Mouse (Mus musculus): ENCODE results near the gene Gm8265. TPM values are rescaled to one million over a fixed set of nuclear protein-coding genes. Genes with fewer than 3 reads are reported as not detected.

The Gm8265 gene
- polyA plus RNA-seq (2014; fragmentation: Illumina TruSeq; extraction: RNeasy Lipid Tissue Mini Kit (QIAGEN cat#74804); ENCODE audit: low read depth, low replicate concordance) = not detected

DNA sequence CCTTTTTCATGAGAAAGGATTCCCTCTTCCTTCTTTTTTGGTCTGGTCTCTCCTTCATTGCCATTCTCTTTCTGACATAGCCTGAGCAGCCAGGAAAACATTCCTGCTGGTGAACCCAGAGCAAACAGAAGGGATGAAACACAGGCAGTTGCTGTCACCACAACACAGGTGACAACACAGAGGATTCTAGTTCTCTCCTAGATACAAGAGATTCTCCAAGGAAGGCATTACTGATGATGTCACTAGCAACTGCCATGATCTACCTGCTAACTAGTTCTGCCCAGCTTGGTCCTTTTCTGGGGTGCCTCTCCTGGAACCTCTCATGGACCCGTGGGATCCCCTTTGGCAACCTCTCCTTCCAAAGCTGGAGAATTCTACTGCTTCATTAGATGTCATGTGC lies at the start of gene Gm8265:
Gene Gm8265 (minus strand): TSS at position 101 of the 400 bp plus-strand sequence.

Other genes starting within 250 kb of the Gm8265 start
- gene Gm3500, start 244.0 kb downstream of the Gm8265 start, polyA plus RNA-seq (2014; fragmentation: Illumina TruSeq; extraction: RNeasy Lipid Tissue Mini Kit (QIAGEN cat#74804); ENCODE audit: low read depth, low replicate concordance) = not detected
- not detected for gene Gm3194, start 177.6 kb downstream of the Gm8265 start, polyA plus RNA-seq (2014; fragmentation: Illumina TruSeq; extraction: RNeasy Lipid Tissue Mini Kit (QIAGEN cat#74804); ENCODE audit: low read depth, low replicate concordance)
- gene Gm8246, start 155.2 kb downstream of the Gm8265 start, polyA plus RNA-seq (2014; fragmentation: Illumina TruSeq; extraction: RNeasy Lipid Tissue Mini Kit (QIAGEN cat#74804); ENCODE audit: low read depth, low replicate concordance) = not detected
- gene Gm3187, start 148.8 kb downstream of the Gm8265 start, polyA plus RNA-seq (2014; fragmentation: Illumina TruSeq; extraction: RNeasy Lipid Tissue Mini Kit (QIAGEN cat#74804); ENCODE audit: low read depth, low replicate concordance) = not detected
- not detected for gene Gm3488, start 131.4 kb downstream of the Gm8265 start, polyA plus RNA-seq (2014; fragmentation: Illumina TruSeq; extraction: RNeasy Lipid Tissue Mini Kit (QIAGEN cat#74804); ENCODE audit: low read depth, low replicate concordance)
- gene Gm3532, start 94.5 kb downstream of the Gm8265 start, polyA plus RNA-seq (2014; fragmentation: Illumina TruSeq; extraction: RNeasy Lipid Tissue Mini Kit (QIAGEN cat#74804); ENCODE audit: low read depth, low replicate concordance) = not detected
- gene Gm9603, start 54.4 kb upstream of the Gm8265 start, polyA plus RNA-seq (2014; fragmentation: Illumina TruSeq; extraction: RNeasy Lipid Tissue Mini Kit (QIAGEN cat#74804); ENCODE audit: low read depth, low replicate concordance) = not detected
- not detected for gene Gm3373, start 108.5 kb upstream of the Gm8265 start, polyA plus RNA-seq (2014; fragmentation: Illumina TruSeq; extraction: RNeasy Lipid Tissue Mini Kit (QIAGEN cat#74804); ENCODE audit: low read depth, low replicate concordance)
- gene Gm3383, start 175.0 kb upstream of the Gm8265 start, polyA plus RNA-seq (2014; fragmentation: Illumina TruSeq; extraction: RNeasy Lipid Tissue Mini Kit (QIAGEN cat#74804); ENCODE audit: low read depth, low replicate concordance) = not detected
- not detected for gene Gm3424, start 197.3 kb upstream of the Gm8265 start, polyA plus RNA-seq (2014; fragmentation: Illumina TruSeq; extraction: RNeasy Lipid Tissue Mini Kit (QIAGEN cat#74804); ENCODE audit: low read depth, low replicate concordance)
- not detected for gene Gm8237, start 247.4 kb upstream of the Gm8265 start, polyA plus RNA-seq (2014; fragmentation: Illumina TruSeq; extraction: RNeasy Lipid Tissue Mini Kit (QIAGEN cat#74804); ENCODE audit: low read depth, low replicate concordance)

Measured in liver, adult 10 weeks (tissue).